Mouse (Mus musculus) erythroid progenitor cell, adult 5-6 weeks (primary cell): ENCODE measurements at regions not wholly inside any gene's neighbourhood (a gene's known extent, or its start where the extent isn't known, plus 50 kb on each side); places are given as distances from the start of the nearest gene placed in this dataset.

Experiments
- ATAC-seq: replicated peaks from 2 replicates; pipeline ENCODE4 v1.8.0; 2016; ENCODE audit warnings: moderate number of reproducible peaks, mild to moderate bottlenecking, moderate TSS enrichment, inconsistent platforms; ENCODE audit not compliant: poor library complexity, low FRiP score, severe bottlenecking

DNA sequence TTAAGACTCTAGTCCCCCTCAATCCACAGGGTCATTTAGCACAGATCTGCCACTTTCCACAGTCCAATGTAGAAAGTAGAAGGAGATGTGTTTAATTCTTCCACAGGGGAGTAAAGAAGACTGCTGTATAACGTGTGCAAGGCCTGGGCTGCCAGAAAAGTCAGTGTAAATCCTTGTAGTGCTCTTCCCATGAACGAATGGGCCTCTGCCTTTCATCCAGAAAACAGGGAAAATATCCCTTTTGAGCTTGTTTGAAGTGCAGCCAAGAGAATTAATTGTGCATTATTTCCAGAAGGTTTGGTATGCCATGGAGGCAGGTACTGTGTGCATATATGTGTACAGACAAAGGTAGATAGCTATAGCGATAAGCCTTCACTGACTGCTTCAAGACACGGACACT, 425.1 kb downstream of the Sorl1 start:
- ATAC-seq = no peak

DNA sequence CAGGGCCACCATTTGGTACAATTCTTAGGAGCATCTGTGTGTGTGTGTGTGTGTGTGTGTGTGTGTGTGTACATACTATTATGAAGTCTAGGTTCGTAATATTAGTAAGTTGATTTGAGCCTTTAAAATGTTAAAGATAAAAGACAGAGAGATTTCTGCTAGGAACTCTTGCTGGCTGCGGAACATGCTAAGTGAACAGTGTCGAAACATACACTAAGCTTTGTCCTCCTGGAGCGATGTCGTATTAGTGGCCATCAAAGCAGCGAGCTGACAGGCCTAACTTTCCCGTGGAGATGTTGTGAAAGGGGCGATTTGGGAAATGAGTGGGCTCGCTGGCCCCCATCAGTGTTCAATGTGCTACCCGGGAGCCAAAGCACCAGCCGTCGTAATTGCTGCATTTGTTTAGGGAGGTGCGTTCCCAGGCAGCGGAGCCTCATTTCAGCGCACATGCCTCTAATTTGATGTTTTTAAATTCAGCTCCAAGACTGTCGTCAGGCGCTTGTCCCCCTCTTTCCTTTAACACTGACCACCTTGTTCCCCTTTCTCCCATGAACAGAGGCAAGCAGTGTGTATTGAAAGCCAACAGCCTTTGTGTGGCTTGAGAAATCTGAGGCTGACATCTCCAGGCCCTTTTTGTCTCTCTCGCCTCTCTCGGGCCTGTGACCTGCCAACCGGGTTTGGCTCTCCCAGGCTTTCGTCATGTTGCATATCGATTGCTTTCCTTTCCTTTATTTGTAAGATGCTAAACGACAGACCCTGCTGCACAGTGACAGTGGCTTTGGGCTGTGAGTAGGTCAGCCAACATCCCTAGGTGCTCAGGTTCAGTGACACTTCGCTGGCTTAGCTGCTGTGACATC, 426.3 kb downstream of the Sorl1 start:
- no peak for ATAC-seq

DNA sequence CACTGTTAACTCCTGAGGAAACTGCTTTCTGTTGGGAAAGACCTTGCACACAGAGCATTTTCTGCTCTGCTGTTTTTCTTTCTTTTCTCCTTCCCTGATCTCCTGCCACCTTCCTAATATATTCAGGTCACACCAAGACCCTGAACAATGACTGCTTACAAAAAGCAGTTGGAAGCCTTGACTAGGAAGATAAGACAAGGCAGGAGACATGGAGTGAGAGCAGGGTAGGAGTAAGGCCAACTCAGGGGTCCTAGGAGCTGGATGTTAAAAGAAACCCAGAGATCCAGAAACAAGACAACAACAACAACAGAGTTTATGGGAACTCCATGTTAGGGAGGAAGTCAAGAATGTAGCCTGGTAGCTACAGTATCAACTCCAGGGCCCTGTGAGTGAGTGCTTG, 426.9 kb downstream of the Sorl1 start:
- no peak for ATAC-seq

DNA sequence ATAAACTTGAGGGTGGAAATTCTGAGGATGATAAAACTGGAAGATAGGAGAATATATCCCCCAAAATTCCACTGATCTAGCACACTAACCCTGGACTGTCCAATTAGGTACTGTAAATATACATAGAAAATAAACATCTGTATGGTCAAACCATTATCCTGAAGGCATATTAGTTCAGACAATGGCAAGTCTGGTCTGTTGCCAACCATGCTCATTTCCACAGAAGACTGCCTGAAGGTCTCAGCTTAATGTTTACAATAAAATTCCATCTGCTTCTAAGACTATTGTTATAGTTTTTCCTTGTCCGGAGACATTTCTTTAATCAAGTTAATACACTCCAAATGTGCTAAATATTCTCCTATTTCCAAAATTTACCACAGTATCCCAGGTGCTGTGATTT, 441.2 kb downstream of the Sorl1 start:
- no peak for ATAC-seq

DNA sequence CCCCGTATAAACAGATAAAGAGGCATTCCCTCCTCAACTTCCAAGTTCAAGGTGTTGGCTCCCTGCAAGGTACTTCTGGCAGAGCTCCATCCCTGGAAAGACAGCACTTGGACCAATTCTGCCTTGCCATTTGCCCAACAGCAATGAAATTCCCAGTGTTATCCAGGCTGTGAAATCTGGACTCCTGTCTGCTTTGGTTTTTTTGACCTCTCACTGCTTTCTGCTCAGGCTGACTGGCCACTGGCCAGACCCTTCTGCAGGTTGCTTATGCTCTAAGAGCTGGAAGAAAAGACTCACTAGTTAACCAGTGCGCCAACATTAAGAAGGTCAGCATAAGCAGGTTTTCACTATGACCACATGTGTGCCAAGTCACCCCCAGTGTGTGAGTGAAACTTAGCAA, 448.4 kb downstream of the Sorl1 start:
- no peak for ATAC-seq

DNA sequence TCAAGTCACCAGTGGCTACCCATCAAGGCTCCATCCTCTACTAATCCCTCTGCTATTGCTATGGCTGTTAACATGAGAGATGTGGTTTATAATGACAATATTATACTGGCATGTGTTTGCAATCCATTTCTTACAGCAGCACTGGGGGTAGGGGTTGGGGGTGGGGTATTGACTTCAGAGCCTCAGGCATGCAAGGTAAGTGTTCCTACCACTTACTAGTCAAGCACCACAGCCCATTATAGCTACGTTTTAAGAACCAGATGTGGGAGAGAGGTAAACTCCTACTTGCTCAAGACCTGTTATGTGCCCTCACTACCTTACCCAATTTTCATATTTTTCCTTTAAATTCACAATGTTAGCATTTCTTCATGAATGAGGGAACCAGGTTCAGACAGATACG, 451.1 kb downstream of the Sorl1 start:
- ATAC-seq = no peak

DNA sequence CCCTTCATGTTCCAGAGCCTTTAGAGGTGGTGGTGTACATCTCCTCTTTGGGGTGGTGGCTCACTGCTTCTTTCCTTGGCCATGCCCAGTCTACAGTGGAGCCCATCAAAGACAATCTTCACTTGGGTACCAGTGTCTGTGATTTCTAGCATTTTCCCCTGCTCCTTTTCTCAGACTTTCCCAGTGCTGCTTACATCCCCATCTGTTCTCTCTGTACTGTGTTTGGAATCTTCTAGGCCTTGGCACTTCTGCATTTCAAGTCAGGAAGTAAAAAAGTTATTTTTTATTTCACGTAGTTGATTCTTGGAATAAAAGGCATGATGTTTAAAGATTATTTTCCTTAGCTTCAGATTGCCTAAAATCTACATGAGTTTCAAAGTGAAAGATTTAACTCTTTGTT, 455.4 kb downstream of the Sorl1 start:
- ATAC-seq = no peak

DNA sequence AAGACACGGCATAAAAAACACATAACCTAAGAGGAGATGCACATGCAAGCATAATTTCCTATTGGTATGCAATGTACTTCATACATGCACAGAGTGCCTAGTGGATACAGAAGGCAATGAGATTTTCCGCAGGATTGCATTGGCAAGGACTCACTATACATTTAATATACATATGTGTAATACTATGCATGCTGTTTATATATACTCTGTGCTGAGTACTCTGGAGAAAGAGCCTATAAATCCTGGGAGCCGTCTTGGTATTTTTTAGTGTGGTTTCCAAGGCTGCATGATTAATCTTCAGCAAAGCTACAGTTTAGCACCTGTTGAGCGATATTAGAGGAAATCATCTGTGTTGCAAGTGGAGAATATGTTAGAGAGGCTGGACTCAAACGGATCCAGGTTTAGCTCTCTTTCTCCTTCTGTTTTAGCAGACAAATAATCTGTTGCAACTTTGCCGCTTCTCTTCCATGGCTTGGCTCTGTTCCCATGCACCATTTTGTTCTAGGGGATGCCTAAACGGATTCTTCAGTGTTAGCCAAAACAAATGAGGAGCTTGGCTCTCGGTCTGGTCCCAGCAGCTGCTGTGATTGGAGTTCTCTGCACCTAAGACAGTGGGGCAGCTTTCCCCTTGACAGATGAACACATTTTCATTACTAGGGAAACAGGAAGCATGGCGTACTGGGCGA, 459.0 kb downstream of the Sorl1 start:
- ATAC-seq = no peak

DNA sequence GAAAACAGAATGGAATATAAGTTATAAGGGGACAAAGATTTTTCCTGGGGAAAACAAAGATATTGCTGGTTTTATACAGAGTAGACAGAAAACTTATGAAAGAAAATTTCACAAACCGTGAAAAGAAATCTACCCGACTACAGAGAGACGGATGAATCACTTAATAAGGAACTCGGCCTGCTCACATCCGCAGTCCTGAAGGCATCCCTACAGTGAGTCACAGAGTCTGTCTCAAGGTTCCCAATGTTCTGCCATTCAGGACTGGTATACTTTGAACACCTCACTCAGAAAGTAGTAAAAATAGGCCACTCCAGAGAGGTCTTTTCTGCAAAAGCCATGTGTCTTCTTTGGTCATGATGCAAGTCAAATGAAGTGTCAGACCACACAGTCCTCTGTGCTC, 463.5 kb downstream of the Sorl1 start:
- ATAC-seq = no peak

DNA sequence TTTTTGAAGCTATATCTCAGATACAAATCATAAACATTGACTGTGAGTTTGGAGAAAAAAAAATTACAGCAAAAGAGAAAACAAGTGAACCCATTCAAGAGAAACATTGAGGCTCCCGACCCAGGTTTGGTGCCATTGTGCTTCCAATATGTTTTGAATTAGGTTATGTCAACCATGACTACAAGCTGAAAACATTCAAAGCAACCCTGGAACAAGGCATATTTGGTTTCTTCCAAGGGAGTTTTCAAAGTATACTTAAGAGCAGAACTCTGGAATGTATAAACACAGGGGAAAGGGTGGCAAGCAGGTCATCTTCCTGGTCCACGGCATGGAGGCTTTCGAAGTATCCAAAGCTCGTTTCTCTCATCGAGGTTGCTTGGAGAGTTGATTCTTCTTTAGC, 464.1 kb downstream of the Sorl1 start:
- ATAC-seq = no peak

DNA sequence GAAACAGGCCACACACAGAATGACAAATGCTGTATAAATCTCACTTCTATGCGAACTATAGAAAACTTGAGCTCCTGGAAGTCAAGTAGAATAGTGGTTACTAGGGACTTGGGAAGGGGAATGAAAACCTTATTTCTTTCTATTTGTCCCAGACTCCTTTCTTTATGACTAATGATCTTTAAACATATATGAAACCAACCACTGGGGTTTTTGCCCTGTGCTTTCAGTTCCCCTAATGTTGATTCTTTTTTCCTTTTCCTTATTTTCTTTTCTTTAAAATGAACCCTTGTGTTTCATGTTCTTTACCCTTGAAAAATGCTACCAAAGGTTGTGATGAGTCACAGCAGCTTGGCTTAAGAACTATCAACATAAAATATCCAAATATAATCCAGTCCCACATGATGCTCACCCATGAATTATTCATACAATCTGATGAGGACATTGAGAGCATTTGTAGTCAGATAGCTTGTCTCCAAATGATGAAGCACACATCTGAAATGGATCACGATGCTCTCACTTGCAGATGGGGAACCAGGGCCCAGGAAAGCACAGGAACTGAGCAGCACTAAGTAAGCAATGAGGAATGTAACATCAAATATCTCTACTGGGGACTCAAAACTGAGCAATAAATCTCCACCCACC, 470.2 kb upstream of the Ubash3b start:
- no peak for ATAC-seq

DNA sequence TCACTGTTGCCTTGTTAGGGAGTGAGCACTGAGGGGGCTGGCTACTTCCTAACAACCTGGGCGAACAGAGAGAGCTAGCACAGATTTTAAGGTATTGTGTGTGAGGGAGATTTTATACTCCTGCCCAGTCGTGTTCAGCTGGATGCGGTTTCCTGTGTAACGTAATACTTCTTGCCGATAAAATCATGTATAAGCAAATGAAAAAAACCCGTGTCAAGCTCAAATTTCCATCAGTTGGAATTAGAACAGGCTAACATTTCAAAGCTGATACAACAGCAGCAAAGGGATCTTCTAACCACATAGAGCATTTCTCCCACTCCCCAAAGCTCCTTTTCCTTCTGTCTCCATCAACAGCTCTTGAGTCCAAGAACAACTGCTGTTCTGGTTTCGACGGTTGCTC, 459.8 kb upstream of the Ubash3b start:
- no peak for ATAC-seq

DNA sequence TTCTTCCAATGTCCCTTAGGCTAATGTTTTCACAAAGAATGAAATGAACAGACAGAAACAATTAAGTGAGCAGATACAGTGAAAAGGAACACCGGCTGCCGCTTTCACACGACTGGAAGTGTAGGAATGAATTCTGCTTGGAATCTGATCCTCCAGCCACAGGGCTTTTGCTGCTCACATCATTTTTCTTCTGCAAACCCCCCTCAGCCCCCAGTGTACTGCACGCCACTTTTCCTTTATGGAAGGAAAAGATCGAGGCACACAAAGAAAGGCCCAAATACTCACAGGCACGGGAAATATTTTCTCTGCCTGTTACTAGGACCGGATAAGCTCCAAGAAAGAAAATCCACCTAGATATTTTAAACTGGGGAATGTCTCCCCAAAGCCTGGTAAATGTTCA, 452.5 kb upstream of the Ubash3b start:
- ATAC-seq = no peak

DNA sequence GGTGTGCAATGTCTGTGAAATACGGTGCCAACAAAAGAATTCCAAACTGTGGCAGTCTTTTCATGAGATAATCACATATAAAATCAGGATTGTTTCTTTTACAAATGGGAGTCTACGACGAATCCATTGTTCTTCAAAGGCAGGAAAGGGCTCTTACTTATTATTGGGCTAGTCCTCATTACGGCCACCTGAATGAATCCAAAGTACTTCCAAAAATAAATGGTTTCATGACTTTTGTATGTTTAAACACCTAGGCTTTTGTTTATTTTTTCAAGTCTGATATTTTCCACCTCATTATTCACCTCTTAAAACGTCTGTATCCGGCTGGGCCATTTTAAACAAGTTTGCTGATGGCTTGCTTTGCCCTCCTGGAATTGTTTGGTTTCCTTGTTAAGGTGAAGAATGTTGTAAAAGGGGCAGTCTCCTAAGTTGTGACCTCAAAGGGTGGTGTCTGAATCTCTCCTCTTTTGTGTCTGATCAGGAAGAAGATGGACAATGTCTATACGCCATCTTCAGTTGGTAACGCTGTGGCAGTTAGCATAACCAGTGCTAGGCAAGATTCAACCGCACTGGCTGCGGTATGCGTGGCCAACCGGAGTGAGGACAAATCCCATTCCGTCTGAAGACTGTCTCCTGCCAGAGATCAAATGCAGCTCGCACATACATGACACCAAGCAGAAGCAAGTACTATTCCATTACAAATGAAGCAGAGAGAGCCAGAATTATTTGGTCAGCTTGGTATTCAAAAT, 451.5 kb upstream of the Ubash3b start:
- ATAC-seq = no peak

DNA sequence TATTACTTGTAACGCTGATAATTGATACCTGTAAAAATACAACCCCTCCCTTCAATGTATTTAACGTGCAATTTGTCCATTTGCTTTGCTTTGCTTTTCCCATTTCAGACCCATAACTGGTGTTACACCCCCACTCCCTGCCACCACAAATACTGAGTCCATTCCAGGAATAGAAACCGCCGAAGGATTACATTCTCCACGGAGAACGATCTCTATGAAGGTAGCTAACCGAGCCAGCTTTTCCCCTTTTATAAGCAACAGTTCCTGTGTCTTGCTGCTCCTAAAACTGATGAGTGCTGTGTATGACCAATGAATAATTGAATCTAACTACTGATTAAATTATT, 450.9 kb upstream of the Ubash3b start:
- no peak for ATAC-seq

DNA sequence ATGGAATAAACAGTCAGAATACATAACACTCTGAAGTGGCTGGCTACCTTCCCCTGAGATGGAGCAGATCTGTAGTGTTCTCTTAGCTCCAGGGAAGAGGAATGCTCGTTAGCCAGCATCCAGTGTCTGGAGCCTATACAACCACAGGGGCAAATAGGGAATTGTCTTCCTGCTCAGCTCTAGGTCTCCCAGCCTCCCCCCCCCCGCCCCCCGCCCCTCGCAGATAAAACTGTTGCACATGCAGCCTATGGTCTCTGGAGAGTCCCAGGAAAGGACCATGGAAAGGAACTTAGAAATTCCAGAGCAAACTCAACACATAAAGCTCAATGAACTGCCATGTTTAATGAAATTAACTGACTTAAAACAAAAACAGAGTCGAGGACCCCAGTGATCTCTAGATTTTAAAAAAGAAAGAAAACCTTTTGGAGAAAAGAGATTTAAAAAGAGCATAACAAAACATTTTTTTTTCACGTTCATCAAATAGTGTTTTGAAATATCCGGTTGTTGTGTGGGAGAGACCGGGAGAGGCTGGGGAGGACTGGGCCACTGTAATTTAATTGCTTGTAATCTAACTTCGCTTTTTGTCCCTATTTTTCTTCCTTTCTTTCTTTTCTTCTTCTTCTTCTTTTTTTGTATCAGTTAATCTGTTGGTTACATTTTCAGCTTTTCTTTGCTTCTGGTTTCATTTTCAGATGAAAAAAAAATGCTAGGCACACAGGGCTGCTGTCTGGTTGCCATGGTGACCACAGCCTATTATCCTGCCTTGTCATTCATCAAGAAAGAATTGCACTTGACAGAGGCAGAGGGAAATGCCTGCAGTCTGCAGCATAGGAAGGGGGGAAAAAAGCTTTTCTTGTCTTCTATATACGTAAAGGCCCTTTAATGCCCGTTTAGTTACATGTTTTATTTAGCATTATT, 450.3 kb upstream of the Ubash3b start:
- no peak for ATAC-seq

DNA sequence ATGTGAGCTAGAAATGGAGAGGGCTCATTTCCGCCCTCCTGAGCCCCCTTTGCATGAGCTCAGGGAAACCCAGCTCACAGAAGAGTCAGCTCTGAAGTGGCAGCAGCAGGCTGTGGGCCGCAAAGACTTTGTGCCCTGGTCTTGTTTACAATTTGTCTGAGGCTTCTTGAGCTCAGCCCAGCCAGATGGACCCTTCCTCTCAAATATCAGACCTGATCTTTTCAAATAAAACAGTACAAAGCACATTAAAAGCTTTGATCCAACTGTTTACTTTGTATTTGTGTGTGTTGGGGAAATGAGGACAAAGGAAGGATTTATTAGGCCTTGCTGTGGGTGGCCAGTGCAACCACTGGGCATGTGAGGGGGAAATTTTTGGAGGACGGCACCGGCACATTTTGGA, 448.9 kb upstream of the Ubash3b start:
- ATAC-seq = no peak

DNA sequence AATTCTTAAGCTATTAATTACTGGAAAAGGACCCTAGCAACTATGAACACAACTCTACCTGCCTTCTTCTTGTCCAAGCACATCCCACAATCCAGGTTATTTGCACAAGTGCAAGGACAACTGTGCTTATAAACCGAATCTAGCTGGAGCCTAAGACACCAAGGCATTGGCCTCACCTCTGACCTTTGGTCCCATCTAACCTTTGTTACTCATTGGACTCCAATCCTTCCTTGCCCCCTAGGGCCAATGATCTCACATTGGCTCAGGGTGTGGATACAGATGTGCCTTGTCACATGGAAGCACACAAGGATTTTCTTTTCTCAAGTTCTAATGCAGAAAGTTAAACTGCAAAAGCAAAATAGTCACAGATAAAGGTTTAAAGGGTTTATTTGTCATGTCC, 444.6 kb upstream of the Ubash3b start:
- no peak for ATAC-seq

DNA sequence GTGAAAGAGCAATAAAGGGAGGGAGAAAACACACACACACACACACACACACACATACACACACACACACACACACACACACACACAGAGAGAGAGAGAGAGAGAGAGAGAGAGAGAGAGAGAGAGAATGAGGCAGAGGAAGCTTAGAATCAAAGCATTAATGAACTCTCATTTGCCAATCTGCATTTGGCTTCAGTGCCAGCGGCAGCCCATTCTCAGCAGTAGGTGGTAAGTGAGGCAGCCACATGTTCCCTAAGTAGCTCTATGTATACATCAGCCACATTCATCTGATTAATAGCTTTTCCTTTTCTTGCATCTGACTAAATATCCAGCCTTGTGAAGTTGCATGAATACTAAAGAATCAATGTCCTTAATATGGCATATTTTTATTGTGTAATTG, 443.4 kb upstream of the Ubash3b start:
- no peak for ATAC-seq

DNA sequence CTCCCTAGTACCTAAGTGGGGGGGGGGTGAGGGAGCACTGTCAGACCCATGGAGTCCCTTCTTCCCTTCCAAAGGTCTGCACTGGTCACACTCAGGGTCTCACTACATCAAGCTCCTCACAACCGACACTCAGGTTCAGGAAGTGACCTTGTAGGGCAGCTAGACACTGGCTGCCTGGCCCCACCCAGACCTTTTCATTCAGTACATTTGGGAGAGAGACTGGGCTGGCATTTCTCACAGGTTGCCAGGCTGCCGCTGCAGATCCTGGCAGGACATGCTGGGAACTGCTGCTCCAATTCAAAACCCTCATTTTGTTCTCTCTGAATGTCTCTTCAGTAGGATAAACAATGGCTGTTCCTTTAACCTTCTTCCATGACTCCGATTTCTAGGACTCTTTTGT, 439.3 kb upstream of the Ubash3b start:
- no peak for ATAC-seq
